Mouse (Mus musculus) naive thymus-derived CD4-positive, alpha-beta T cell, adult 5 months (primary cell): Measurements from ENCODE around the gene Tymp. TPM values are rescaled to one million over a fixed set of nuclear protein-coding genes. Genes with fewer than 3 reads are reported as not detected.

ENCODE experiments used
- polyA plus RNA-seq: library from polyadenylated mRNA; unstranded; fragments of 100-300 nt; shearing (Covaris generic); gene quantifications from one replicate; pipeline ENCODE4 v1.2.1, GENCODE M21; 2017

The Tymp gene
- polyA plus RNA-seq: 1.0 TPM

GRCm38 (mm10) chr15:89376957-89377356 lies at the start of gene Tymp:
Gene Tymp (minus strand): TSS chr15:89377039.

GRCm38 (mm10) chr15:89425711-89426121 lies 48.9 kb upstream of the Tymp start, which contains the start of gene Cpt1b:
Gene Cpt1b (minus strand): TSS chr15:89425863.

GRCm38 (mm10) chr15:89410118-89410517 lies 33.3 kb upstream of the Tymp start, which contains the start of gene Syce3:
Gene Syce3 (minus strand): TSS chr15:89410503.

GRCm38 (mm10) chr15:89384617-89385016 lies 7.8 kb upstream of the Tymp start, which contains the start of gene Klhdc7b:
Gene Klhdc7b (plus strand): TSS chr15:89384917.

GRCm38 (mm10) chr15:89378831-89379401 lies 2.1 kb upstream of the Tymp start, which contains the start of gene Odf3b:
Gene Odf3b (minus strand): TSS chr15:89379282.

GRCm38 (mm10) chr15:89373762-89374248 lies 3.0 kb downstream of the Tymp start, which contains the start of gene Sco2:
Gene Sco2 (minus strand): TSS chr15:89373846.

GRCm38 (mm10) chr15:89355241-89356187 lies 21.3 kb downstream of the Tymp start, which contains the start of the genes Lmf2 and Ncaph2:
Gene Lmf2 (minus strand): TSS chr15:89355659.
Gene Ncaph2 (plus strand): TSS chr15:89355719.

GRCm38 (mm10) chr15:89334271-89334670 lies 42.6 kb downstream of the Tymp start, which contains the start of gene Miox:
Gene Miox (plus strand): TSS chr15:89334398.

GRCm38 (mm10) chr15:89322670-89323522 lies 53.9 kb downstream of the Tymp start, which contains the start of gene Adm2:
Gene Adm2 (plus strand): TSS chr15:89322720.

Other genes with a start within 250 kb of the Tymp start
- gene Hdac10, start 248.3 kb downstream of the Tymp start, polyA plus RNA-seq: 33.3 TPM
- 1.6 TPM for gene Mapk12, start 236.3 kb downstream of the Tymp start, polyA plus RNA-seq
- gene Mapk11, start 227.4 kb downstream of the Tymp start, polyA plus RNA-seq: 40.2 TPM
- gene Plxnb2, start 196.3 kb downstream of the Tymp start, polyA plus RNA-seq: 0.30 TPM
- 47.8 TPM for gene Dennd6b, start 180.5 kb downstream of the Tymp start, polyA plus RNA-seq
- gene Ppp6r2, start 165.5 kb downstream of the Tymp start, polyA plus RNA-seq: 14.5 TPM
- gene Sbf1, start 61.7 kb downstream of the Tymp start, polyA plus RNA-seq: 191 TPM
- not detected for gene Adm2, start 54.3 kb downstream of the Tymp start, polyA plus RNA-seq
- not detected for gene Miox, start 42.6 kb downstream of the Tymp start, polyA plus RNA-seq
- 57.9 TPM for gene Lmf2, start 21.4 kb downstream of the Tymp start, polyA plus RNA-seq
- 142 TPM for gene Ncaph2, start 21.3 kb downstream of the Tymp start, polyA plus RNA-seq
- 4.6 TPM for gene Sco2, start 3.2 kb downstream of the Tymp start, polyA plus RNA-seq
- gene Odf3b, start 2.2 kb upstream of the Tymp start, polyA plus RNA-seq: not detected
- gene Klhdc7b, start 7.9 kb upstream of the Tymp start, polyA plus RNA-seq: not detected
- not detected for gene Syce3, start 33.5 kb upstream of the Tymp start, polyA plus RNA-seq
- gene Cpt1b, start 48.8 kb upstream of the Tymp start, polyA plus RNA-seq: not detected
- 11.5 TPM for gene C730034F03Rik, start 52.5 kb upstream of the Tymp start, polyA plus RNA-seq
- 0.42 TPM for gene Gm44502, start 52.7 kb upstream of the Tymp start, polyA plus RNA-seq
- gene Chkb, start 52.9 kb upstream of the Tymp start, polyA plus RNA-seq: 145 TPM
- not detected for gene Mapk8ip2, start 76.9 kb upstream of the Tymp start, polyA plus RNA-seq
- 20.8 TPM for gene Arsa, start 100.4 kb upstream of the Tymp start, polyA plus RNA-seq
- gene Shank3, start 122.6 kb upstream of the Tymp start, polyA plus RNA-seq: not detected
- not detected for gene Acr, start 191.3 kb upstream of the Tymp start, polyA plus RNA-seq
- 0.40 TPM for gene Rabl2, start 214.9 kb upstream of the Tymp start, polyA plus RNA-seq